Mouse (Mus musculus): ENCODE results near the gene Crocc.

Crocc gene

DNA sequence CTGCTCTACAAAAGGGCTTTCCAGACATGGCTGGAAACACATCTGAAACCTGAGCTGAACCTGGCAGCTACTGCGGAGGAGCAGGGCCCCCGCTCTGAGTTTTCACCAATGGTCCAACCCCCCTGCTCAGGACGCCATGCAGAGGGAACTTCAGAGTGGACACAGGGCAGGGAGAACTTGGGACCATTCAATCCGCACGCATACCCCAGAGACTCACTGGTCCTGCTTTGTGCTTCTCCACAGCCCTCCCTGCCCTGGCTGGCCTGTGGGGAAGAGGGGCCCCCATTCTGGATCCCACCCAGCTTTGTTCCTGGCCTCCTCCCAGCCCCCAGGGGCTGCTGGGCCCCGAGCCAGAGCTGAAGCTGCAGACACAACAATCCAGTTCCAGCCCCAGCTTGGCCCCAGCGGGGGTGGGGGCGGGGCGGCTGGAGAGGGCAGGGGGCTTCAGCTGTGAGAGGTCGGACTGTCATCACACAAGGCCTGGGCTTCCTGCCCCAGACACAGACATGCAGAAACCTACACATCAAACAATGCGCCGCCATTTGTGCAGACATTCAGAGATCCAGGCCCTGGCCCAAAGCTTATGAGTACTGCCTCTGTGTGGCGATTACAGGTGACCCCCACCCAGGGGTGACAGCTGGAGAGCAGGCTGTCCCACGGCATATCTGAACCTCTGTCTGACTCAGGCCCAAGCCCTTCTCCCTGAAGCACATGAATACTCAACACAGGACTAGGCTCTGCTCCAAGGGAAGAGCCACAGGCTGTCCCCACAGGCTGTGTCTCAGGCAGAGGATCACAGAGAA lies 39.3 kb downstream of the Crocc start:
- DNase-seq (ENCODE audit: low spot score) = no peak

GRCm38 (mm10) chr4:141020220-141020619 lies 40.1 kb downstream of the Crocc start:
- no peak for DNase-seq (ENCODE audit: low spot score)

GRCm38 (mm10) chr4:141017657-141018436 lies 42.5 kb downstream of the Crocc start:
- no peak for DNase-seq (ENCODE audit: low spot score)

GRCm38 (mm10) chr4:141016311-141016710 lies 44.0 kb downstream of the Crocc start:
- DNase-seq (ENCODE audit: low spot score) = no peak

GRCm38 (mm10) chr4:141015356-141015755 lies 45.0 kb downstream of the Crocc start:
- no peak for DNase-seq (ENCODE audit: low spot score)

- DNase-seq (ENCODE audit: low spot score) = no peak
These were observed 45.5 kb downstream of the Crocc start for GRCm38 (mm10) chr4:141014856-141015255.

DNA sequence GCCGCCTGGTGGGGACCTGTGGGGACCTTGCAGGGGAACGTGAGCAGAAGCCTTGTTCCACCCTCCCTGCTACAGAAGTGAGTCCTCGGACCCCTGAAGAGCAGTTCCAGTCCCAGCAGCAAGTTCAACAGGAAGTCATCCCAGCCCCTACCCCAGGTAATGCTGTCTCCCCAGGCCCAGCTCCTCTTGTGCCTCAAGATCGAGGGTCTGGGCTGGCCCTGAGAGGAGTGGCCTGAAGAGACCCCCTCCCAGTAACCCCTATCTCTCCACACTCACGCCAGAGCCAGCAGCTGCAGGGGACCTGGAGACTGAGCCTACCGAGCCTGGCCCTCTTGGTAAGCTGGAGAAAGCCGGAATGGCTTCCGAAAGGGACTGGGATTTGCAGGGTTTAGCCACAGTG lies 46.2 kb downstream of the Crocc start:
- no peak for DNase-seq (ENCODE audit: low spot score)

DNA sequence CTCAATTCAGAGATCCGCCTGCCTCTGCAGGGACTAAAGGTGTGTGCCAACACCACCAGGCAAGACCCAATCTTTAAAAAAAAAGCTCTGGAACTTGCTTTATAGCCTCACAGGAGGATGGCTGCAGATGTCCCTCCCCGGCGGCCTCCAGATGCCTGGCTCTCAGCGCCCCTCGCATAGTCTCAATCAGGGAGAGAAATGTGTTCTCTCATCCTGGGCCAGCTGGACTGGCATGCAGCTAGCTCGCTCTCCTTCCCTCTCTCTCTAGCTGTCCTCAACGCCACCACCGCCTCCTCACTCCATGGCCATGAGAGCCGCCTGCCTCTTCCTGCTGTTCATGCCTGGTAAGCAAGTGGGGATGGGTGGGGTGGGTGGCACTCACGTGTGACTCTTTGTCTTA lies 47.8 kb downstream of the Crocc start:
- no peak for DNase-seq (ENCODE audit: low spot score)

DNA sequence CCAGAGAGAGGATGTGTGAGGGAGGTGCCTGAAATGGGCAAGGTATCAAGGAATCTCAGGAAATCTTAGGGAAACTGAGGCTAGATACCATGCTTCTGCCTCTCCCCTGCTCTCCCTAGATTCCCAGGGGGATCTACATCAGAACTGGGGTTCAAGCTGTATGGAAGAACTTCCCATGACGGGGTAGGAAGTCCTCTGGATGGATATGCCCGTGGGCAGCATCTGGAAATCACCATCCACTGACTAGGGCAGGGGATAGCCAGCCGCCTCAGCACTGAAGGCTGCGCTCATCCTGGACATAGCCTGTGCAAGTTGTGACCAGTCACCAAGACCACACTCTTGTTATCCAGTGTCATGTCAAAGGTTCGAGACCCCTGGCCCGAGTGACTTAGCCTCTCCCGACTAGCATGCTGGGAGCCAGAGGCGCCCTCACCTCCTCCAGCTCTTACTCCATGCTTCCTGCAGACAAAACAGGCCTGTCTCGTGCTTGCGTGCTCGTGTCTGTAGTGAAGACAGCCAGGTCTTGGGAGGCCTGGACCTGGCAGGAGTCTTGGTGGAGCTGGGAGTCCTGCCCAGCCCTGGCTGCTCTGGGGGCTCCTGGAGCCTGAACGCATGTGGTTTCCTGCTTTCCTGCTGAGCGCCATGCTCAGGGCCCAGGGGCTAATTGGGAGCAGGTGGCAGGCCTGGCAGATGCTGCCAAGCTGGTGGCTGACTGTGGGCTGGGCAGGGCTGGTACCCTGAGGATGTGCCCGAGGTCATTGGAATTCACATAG lies 48.6 kb downstream of the Crocc start:
- no peak for DNase-seq (ENCODE audit: low spot score)

GRCm38 (mm10) chr4:141010941-141011429 lies 49.4 kb downstream of the Crocc start:
- no peak for DNase-seq (ENCODE audit: low spot score)

DNA sequence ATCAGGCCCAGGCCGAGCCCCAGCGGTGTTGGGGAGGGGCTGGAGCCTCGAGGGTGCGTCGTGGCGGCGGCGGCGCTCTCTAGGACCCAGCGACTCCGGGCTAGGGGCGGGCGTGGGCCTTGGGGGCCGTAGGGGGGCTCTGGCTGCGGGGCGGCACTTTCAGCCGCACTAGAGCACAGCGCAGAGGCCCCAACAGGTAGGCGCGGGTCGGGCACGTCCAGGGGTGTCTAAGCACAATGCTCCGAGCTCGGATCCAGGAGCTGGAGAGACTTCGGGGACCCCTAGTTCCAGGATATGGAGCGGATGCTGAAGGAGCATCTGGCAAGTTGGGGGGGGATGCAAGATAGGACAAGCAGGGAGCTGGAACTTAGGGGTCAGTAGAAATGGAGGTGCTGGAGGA lies 49.8 kb downstream of the Crocc start:
- DNase-seq (ENCODE audit: low spot score) = no peak

DNA sequence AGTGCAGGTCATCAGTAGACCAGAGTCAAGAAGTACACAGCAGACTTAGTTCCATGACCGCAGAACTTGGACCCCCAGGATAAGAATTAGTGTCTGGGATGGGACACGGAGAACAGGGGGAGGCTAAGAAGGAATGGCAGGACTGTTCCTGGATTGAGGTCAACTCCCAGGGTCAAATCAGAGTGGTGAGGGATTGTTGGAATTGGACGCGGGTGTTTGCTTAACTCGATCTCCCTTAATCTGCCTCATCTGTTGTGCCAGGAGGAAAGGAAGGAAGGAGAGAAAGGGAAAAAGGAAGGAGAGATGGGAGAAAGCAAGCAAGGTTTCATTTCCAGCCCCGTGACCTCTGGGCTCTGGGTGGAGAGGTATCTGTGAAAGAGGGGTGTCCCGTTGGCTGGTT lies 50.2 kb downstream of the Crocc start, which contains the start of gene Mfap2:
Gene Mfap2 (plus strand): TSS at position 301 of the 400 bp plus-strand sequence.
- DNase-seq (ENCODE audit: low spot score) = no peak

DNA sequence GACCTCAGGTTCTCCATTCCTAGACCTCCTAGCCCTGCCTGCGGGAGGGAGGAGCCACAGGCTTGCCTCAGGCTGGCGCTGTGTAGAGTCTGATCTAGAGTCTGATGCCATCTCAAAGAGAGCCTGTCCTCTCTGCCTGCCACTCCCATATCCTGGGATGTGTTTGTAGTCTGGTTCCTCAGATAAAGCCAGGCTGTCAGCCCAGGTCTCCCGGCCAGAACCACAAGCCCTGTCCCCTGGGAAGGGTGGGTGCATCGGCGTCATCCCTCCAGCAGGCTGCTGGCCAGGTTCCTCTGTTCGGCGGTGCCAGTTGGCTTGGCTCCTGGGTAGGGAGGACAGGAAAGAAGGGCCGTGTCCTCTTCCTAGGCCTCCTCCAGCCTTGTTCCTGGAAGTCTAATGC lies 52.3 kb downstream of the Crocc start:
- no peak for DNase-seq (ENCODE audit: low spot score)

DNA sequence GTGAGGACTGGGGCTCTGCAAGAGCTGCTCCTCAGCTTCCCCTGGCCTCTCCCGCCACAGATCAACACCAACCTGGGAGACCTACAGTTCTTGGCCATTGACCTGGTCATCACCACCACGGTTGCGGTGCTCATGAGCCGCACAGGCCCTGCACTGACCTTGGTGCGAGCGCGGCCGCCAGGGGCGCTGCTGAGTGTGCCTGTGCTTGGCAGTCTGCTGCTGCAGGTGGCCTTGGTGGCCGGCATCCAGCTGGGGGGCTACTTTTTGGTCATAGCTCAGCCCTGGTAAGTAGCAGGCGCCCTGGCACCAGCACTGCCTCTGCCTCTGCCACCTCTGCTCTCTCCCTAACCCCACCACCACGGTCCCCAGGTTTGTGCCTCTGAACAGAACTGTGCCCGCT lies 54.4 kb downstream of the Crocc start:
- DNase-seq (ENCODE audit: low spot score) = no peak

GRCm38 (mm10) chr4:140996812-140997211 lies 63.5 kb downstream of the Crocc start:
- DNase-seq (ENCODE audit: low spot score) = no peak

GRCm38 (mm10) chr4:140995811-140996210 lies 64.5 kb downstream of the Crocc start:
- DNase-seq (ENCODE audit: low spot score) = no peak

GRCm38 (mm10) chr4:140993846-140994245 lies 66.5 kb downstream of the Crocc start:
- no peak for DNase-seq (ENCODE audit: low spot score)

DNA sequence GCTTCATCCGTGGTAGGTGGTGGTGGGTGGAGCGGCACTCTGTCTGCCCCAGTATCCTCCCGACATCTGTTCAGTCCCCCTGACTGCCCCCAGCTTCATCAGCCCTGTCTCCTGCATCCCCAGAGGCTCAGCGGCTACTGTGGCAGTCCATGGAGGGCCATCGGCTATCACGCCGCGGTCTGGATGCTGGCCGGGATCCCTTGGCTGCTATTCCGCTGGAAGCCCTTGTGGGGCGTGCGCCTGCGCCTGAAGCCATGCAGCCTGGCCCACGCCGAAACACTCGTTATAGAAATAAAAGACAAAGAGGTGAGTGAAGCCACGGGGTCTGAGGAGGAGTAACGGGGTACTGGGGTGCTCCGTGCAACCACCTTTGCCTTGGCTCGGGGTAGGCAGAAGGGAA lies 68.1 kb downstream of the Crocc start:
- no peak for DNase-seq (ENCODE audit: low spot score)

DNA sequence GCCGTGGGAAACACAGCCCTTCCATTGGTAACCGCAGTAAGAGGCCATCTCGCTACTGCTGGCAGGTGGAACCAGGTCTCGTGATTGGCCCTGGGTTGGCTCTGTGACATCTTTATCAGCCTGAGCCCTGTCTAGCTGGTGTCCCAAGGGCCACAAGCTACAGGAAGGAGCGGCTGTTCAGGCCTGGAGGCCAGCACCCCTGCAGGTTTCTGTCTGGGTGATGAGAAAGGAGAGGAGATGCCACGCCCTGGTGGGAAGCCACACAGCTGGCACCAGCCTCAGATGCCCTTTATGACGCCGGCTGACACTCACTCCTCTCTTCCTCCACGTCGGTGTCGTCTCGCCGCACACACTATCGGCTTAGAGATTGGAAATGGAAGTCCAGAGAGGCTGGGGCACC lies 70.9 kb downstream of the Crocc start:
- no peak for DNase-seq (ENCODE audit: low spot score)

- DNase-seq (ENCODE audit: low spot score) = no peak
These were observed 71.6 kb downstream of the Crocc start for GRCm38 (mm10) chr4:140988706-140989290.

DNA sequence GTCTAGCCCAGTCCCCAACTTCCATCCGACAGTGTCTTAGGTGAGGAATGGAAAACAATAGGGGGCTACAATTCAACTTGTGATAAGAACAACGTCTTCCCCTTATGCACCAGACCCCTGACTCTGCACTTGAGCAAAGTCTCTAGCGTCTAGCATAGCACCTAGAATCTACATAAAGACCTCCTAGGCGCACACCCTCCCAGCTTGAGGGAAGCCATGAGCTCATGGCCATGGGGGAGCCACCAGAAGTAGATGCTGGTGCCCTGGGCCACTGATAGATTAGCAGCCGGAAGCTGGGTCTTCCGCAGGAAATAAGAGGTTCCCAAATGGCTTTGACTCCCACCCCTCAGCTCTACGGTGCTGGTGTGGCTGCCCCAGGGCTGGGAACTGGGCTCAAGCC lies 72.9 kb downstream of the Crocc start:
- no peak for DNase-seq (ENCODE audit: low spot score)

All from spleen, adult 12 weeks (tissue).